In the genomic region with DNA sequence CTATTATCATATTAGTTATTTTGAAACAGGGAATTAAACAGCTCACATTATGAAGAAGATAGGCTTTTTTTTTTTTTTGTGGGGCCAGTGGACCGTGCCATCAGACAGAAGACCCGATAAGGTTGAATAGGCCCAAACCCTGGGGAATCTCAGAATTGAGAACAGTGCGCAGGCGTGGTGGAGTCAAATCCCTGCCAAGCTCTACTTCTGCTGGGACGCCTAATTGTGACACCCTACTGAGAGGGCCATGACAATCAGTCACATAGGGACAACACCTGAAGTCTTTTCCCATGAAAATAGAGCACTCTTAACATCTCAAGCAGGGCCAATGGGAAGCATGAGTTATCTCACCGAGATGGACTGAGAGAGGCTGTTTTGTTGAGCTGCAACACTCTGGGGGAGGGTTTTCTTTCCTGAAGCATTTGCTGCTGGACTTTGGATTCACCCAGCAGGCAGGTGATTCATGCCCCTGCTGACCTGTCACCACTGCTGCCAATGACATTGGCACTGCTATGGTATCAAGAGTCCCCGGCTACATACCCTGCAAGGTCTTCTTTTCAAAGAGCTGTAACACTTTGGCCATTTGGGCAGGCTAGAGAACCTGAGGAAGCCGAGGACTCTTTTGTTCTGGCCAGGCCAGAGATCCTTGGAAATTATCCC, we compare ENCODE assay signal across 24 mouse cellular contexts. TPM values are rescaled to one million over a fixed set of nuclear protein-coding genes. Genes with fewer than 3 reads are reported as not detected.
DNase-seq lines count a peak whose midpoint lies in the region; ATAC-seq and TF ChIP-seq lines count a peak whose summit lies in the region.
"Had no signal": no experiment of that assay in that cellular context is flagged by ENCODE, and none has a peak within 500 bp of the region (broad histone marks: within the 10 kb centered on the region; RNA-seq: fewer than 3 reads in every experiment).

No protein-coding gene starts in this region.

- ATAC-seq in kidney, embryonic 14.5 days (ENCODE audit: low FRiP score, low TSS enrichment) = no peak
- no peak for ATAC-seq in midbrain, embryonic 16.5 days
- ATAC-seq: CD4-positive, CD25-positive, alpha-beta regulatory T cell, adult 4 months; forebrain, embryonic 16.5 days had no signal

- no peak overlapping the region for H3K9ac ChIP-seq in kidney, embryonic 14.5 days (ENCODE audit: low read depth, low read length)
- H3K9ac ChIP-seq in CH12.LX (ENCODE audit: insufficient read depth, low read depth) = no peak overlapping the region
- H3K9ac ChIP-seq in midbrain, embryonic 16.5 days (ENCODE audit: low read depth, low read length) = no peak overlapping the region
- H3K9ac ChIP-seq: embryonic facial prominence, embryonic 13.5 days; forebrain, embryonic 12.5 days; heart, embryonic 12.5 days had no signal

- H3K36me3 ChIP-seq in kidney, embryonic 14.5 days (ENCODE audit: control insufficient read depth, insufficient read depth, low read length) = no peaks in the 10 kb centered on the region
- H3K36me3 ChIP-seq in CH12.LX (replicated peaks in 1 of 2; ENCODE audit: control insufficient read depth in 1 of 2, insufficient read depth in 1 of 2, low read length in 1 of 2) = no peaks in the 10 kb centered on the region
- no peaks in the 10 kb centered on the region for H3K36me3 ChIP-seq in midbrain, embryonic 16.5 days (ENCODE audit: control insufficient read depth, insufficient read depth, low read length)
- H3K36me3 ChIP-seq in thymus, adult 2 months (ENCODE audit: control insufficient read depth, insufficient read depth, low read length) = no peaks in the 10 kb centered on the region
- H3K36me3 ChIP-seq: embryonic facial prominence, embryonic 13.5 days; forebrain, embryonic 12.5 days; heart, embryonic 12.5 days had no signal

- dilution Hi-C loops in CH12.LX (cut with MboI; ENCODE audit: extremely low pct_ligation_motif_present, extremely low pct_unique_long_range_greater_than_20kb, low sequenced_read_pairs) = no loop called here

- no peaks in the 10 kb centered on the region; the same call in none of the 2 replicates for H3K79me2 ChIP-seq in CH12.LX (replicated peaks; ENCODE audit: control insufficient read depth, extremely low read depth, insufficient read depth, poor library complexity, severe bottlenecking)

- no peak overlapping the region for H3K27ac ChIP-seq in kidney, embryonic 14.5 days (ENCODE audit: low read depth, low read length)
- no peak overlapping the region for H3K27ac ChIP-seq in CH12.LX (ENCODE audit: insufficient read depth, low read depth)
- no peak overlapping the region for H3K27ac ChIP-seq in midbrain, embryonic 16.5 days (ENCODE audit: low read length)
- no peak overlapping the region for H3K27ac ChIP-seq in thymus, adult 2 months (ENCODE audit: control insufficient read depth, insufficient read depth, low read length)
- H3K27ac ChIP-seq: embryonic facial prominence, embryonic 13.5 days; forebrain, embryonic 12.5 days had no signal

- TF ChIP-seq CTCF in CH12.LX (conservative IDR thresholded peaks at IDR 0.05 in 1 of 2, IDR thresholded peaks at IDR 0.05 in 1 of 2; ENCODE audit: low read depth in 2 of 2, low read length in 2 of 2) = no peak
- TF ChIP-seq CTCF in thymus, adult 2 months (IDR thresholded peaks at IDR 0.05; ENCODE audit: borderline replicate concordance, control insufficient read depth, extremely low read depth, insufficient read depth, low read length, poor library complexity) = no peak

- TF ChIP-seq POLR2A in CH12.LX (IDR thresholded peaks at IDR 0.05; ENCODE audit: low read depth, low read length) = no peak
- no peak for TF ChIP-seq POLR2A in thymus, adult 2 months (IDR thresholded peaks at IDR 0.05; ENCODE audit: control insufficient read depth, extremely low read depth, insufficient read depth, low read length, poor library complexity)

- 0 out of 2 replicates have a peak, but pooled peaks cover 1% of the 10 kb centered on the region for H3K4me1 ChIP-seq in kidney, embryonic 14.5 days (ENCODE audit: control insufficient read depth, insufficient read depth, low read length)
- H3K4me1 ChIP-seq in CH12.LX (ENCODE audit: control insufficient read depth in 1 of 2, insufficient read depth in 2 of 2) = peaks cover 2 to 22% of the 10 kb centered on the region in 2 experiments
- H3K4me1 ChIP-seq in midbrain, embryonic 16.5 days (ENCODE audit: control insufficient read depth, insufficient read depth, low read length) = peaks cover 3% of the 10 kb centered on the region
- no peaks in the 10 kb centered on the region for H3K4me1 ChIP-seq in thymus, adult 2 months (replicated peaks; ENCODE audit: control insufficient read depth, insufficient read depth, low read length)
- H3K4me1 ChIP-seq: heart, embryonic 12.5 days had no signal

- peak; percentile 19 for DNase-seq in kidney, adult 18-20 months
- DNase-seq in A20 (ENCODE audit: low read depth, low spot score) = peak; percentile 71
- no peak for DNase-seq in CH12.LX (ENCODE audit: extremely low read depth)
- peak; percentile 12 for DNase-seq in kidney, postnatal 14 days
- no peak for DNase-seq in thymus, adult 2 months
- DNase-seq in thymus, postnatal 25 days = no peak
- DNase-seq: adrenal gland, adult 2 months; adrenal gland, postnatal 25 days; B cell, adult 2 months; cerebellum, adult 18-20 months; cerebellum, adult 9-11 months; cerebellum, postnatal 36 days; gastrocnemius, postnatal 10 days; heart, postnatal 36 days had no signal

- 68% methylated on average over 8 of the region's 8 CpGs for whole genome bisulfite sequencing in kidney, embryonic 14.5 days
- 54% methylated on average over 8 of the region's 8 CpGs for WGBS in midbrain, embryonic 16.5 days
- WGBS in thymus, adult 2 months = 91% methylated on average over 8 of the region's 8 CpGs

- H3K9me3 ChIP-seq in kidney, embryonic 14.5 days (ENCODE audit: control insufficient read depth, low read length) = 0 out of 2 replicates have a peak, but pooled peaks cover under 1% of the 10 kb centered on the region
- H3K9me3 ChIP-seq in CH12.LX (replicated peaks; ENCODE audit: low read length) = no peaks in the 10 kb centered on the region
- no peaks in the 10 kb centered on the region for H3K9me3 ChIP-seq in midbrain, embryonic 16.5 days (replicated peaks; ENCODE audit: control insufficient read depth, low read length, poor library complexity, severe bottlenecking)
- H3K9me3 ChIP-seq: embryonic facial prominence, embryonic 13.5 days; forebrain, embryonic 12.5 days; heart, embryonic 12.5 days had no signal

- no peak overlapping the region for H3K4me3 ChIP-seq in kidney, embryonic 14.5 days (ENCODE audit: low read length)
- H3K4me3 ChIP-seq in CH12.LX (replicated peaks in 1 of 3; ENCODE audit: low read depth in 2 of 3, low read length in 2 of 3, poor library complexity in 1 of 3) = no peak overlapping the region
- no peak overlapping the region for H3K4me3 ChIP-seq in midbrain, embryonic 16.5 days (ENCODE audit: low read depth, low read length)
- no peak overlapping the region for H3K4me3 ChIP-seq in thymus, adult 2 months (ENCODE audit: control insufficient read depth, insufficient read depth, low read length)
- H3K4me3 ChIP-seq: embryonic facial prominence, embryonic 13.5 days; forebrain, embryonic 12.5 days; heart, embryonic 12.5 days had no signal

- no peak for TF ChIP-seq EP300 in CH12.LX (IDR thresholded peaks at IDR 0.05; ENCODE audit: low read length)

- no peak for TF ChIP-seq RAD21 in CH12.LX (IDR thresholded peaks at IDR 0.05; ENCODE audit: low read depth, low read length)

- no peaks in the 10 kb centered on the region for H3K27me3 ChIP-seq in kidney, embryonic 14.5 days (ENCODE audit: control insufficient read depth, insufficient read depth, low read length)
- H3K27me3 ChIP-seq in CH12.LX (replicated peaks) = no peaks in the 10 kb centered on the region
- H3K27me3 ChIP-seq in midbrain, embryonic 16.5 days (ENCODE audit: control insufficient read depth, insufficient read depth, low read depth, low read length) = no peaks in the 10 kb centered on the region
- no peaks in the 10 kb centered on the region for H3K27me3 ChIP-seq in thymus, adult 2 months (ENCODE audit: control insufficient read depth, insufficient read depth, low read length)
- H3K27me3 ChIP-seq: embryonic facial prominence, embryonic 13.5 days; forebrain, embryonic 12.5 days; heart, embryonic 12.5 days had no signal

- in situ Hi-C loops in CH12.LX (cut with MboI; ENCODE audit: low pct_ligation_motif_present, low pct_unique_long_range_greater_than_20kb, low sequenced_read_pairs) = loop anchor here (25.0 kb wide), 1 partner anchor 277 kb away; no protein-coding TSS in a partner anchor

- H3K4me2 ChIP-seq in kidney, embryonic 14.5 days (replicated peaks; ENCODE audit: low read depth, low read length) = no peak overlapping the region
- no peak overlapping the region for H3K4me2 ChIP-seq in CH12.LX (ENCODE audit: insufficient read depth, low read depth, poor library complexity, severe bottlenecking)
- no peak overlapping the region for H3K4me2 ChIP-seq in midbrain, embryonic 16.5 days (ENCODE audit: low read length)
- H3K4me2 ChIP-seq: embryonic facial prominence, embryonic 13.5 days; forebrain, embryonic 12.5 days; heart, embryonic 12.5 days had no signal

TF ChIP-seq in CH12.LX, 34 proteins besides CTCF, POLR2A, EP300 and RAD21:
- TF ChIP-seq USF1 (IDR thresholded peaks at IDR 0.05; ENCODE audit: low read depth, low read length) = no peak
- peak; percentile 62 for TF ChIP-seq ZNF384 (IDR thresholded peaks at IDR 0.05; ENCODE audit: low read depth, low read length)

RNA-seq across cellular contexts. Expression of a gene that starts 4.1 kb away (rescaled TPM):
- 169 and 206 TPM in 2 replicates for polyA plus RNA-seq in kidney, embryonic 14.5 days (2014; fragmentation: Nextera tagmentation; extraction: Ambion mirVana)
- 190 and 302 TPM in 2 replicates for total RNA-seq in CH12.LX (2012; rRNA removed)
- 320 and 363 TPM in 2 replicates for total RNA-seq in CH12.LX (2014; rRNA removed)
- 311 TPM in 2 replicates for polyA plus RNA-seq in CH12.LX (2012; ENCODE audit: insufficient read length, low read depth)
- polyA plus RNA-seq in midbrain, embryonic 16.5 days (2015; fragmentation: Nextera tagmentation; extraction: Ambion mirVana) = 189 and 197 TPM in 2 replicates
- polyA plus RNA-seq in thymus, adult 2 months (2012; rRNA removed) = 104 and 115 TPM in 2 replicates

RNA-seq across cellular contexts. Expression of a gene that starts 25.4 kb away (rescaled TPM):
- polyA plus RNA-seq in kidney, embryonic 14.5 days (2014; fragmentation: Nextera tagmentation; extraction: Ambion mirVana) = 0.69 and 0.81 TPM in 2 replicates
- total RNA-seq in CH12.LX (2012; rRNA removed) (not detected in 2 replicates), CH12.LX (2014; rRNA removed) (not detected in 2 replicates)
- not detected in 2 replicates for polyA plus RNA-seq in CH12.LX (2012; ENCODE audit: insufficient read length, low read depth)
- not detected in 2 replicates for polyA plus RNA-seq in midbrain, embryonic 16.5 days (2015; fragmentation: Nextera tagmentation; extraction: Ambion mirVana)
- polyA plus RNA-seq in thymus, adult 2 months (2012; rRNA removed) = 2.0 and 2.9 TPM in 2 replicates
- total RNA-seq: gastrocnemius, postnatal 4 days; heart, adult 8-10 months; heart, postnatal 36 days; MEL had no signal
- polyA plus RNA-seq: forebrain, embryonic 12.5 days; forebrain, embryonic 16.5 days had no signal

RNA-seq across cellular contexts. Expression of a gene that starts 41.0 kb away (rescaled TPM):
- polyA plus RNA-seq in kidney, embryonic 14.5 days (2014; fragmentation: Nextera tagmentation; extraction: Ambion mirVana) = 3.8 and 5.6 TPM in 2 replicates
- not detected in 2 replicates for total RNA-seq in CH12.LX (2012; rRNA removed)
- not detected in 2 replicates for total RNA-seq in CH12.LX (2014; rRNA removed)
- polyA plus RNA-seq in CH12.LX (2012; ENCODE audit: insufficient read length, low read depth) = not detected in 2 replicates
- 3.1 and 5.0 TPM in 2 replicates for polyA plus RNA-seq in midbrain, embryonic 16.5 days (2015; fragmentation: Nextera tagmentation; extraction: Ambion mirVana)
- polyA plus RNA-seq in thymus, adult 2 months (2012; rRNA removed) = 6.8 and 7.2 TPM in 2 replicates
- total RNA-seq: adrenal gland, adult 2 months; gastrocnemius, postnatal 4 days; heart, adult 8-10 months; heart, postnatal 36 days; MEL had no signal
- polyA plus RNA-seq: adrenal gland, adult 2 months; CD4-positive, CD25-positive, alpha-beta regulatory T cell, adult 4 months had no signal

Comparison
In these comparisons a context has a peak if more than half of its experiments do, and no peak if none do; other contexts are left out.
1. DNase-seq: peak in kidney, adult 18-20 months (single experiment), A20 (single experiment) and kidney, postnatal 14 days (single experiment); none in CH12.LX (single experiment), thymus, adult 2 months (single experiment) and thymus, postnatal 25 days (single experiment).